21 mouse cellular contexts compared by ENCODE assay signal in the genomic region with DNA sequence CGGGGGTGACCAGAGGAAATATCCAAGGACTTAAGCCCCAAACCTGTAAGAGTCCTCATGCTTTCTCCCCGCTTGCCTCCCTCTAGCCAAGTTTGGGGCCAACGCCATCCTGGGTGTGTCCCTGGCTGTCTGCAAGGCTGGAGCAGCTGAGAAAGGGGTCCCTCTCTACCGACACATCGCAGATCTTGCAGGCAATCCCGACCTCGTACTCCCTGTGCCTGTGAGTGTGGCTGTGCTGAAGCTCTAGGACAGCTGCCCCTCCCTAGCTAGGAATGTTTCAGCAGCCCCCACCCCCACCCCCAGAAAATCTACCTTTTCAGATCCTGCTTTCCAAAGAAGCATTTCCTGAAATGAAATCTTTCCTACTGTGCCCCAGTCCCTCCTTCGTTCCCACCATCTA. TPM values are rescaled to one million over a fixed set of nuclear protein-coding genes. Genes with fewer than 3 reads are reported as not detected.
DNase-seq lines count a peak whose midpoint lies in the region; ATAC-seq and TF ChIP-seq lines count a peak whose summit lies in the region.
"Had no signal": no experiment of that assay in that cellular context is flagged by ENCODE, and none has a peak within 500 bp of the region (broad histone marks: within the 10 kb centered on the region; RNA-seq: fewer than 3 reads in every experiment).

No protein-coding gene starts in this region.

- H3K9ac ChIP-seq in heart, embryonic 14.5 days (ENCODE audit: low read length), result peak overlapping the region; percentile 99
- H3K9ac ChIP-seq in embryonic facial prominence, embryonic 15.5 days, result no peak overlapping the region
- H3K9ac ChIP-seq: forebrain, postnatal 0 days; hindbrain, embryonic 14.5 days; kidney, embryonic 15.5 days; liver, embryonic 14.5 days; midbrain, embryonic 13.5 days; neural tube, embryonic 15.5 days; stomach, embryonic 15.5 days had no signal

- intact Hi-C loops in heart, postnatal 14 days (cut with DNase I), result loop anchor here (10.0 kb wide), 1 partner anchor 664 kb away; the partner anchor contains the start of genes Gabarap and Phf23

- ATAC-seq in heart, embryonic 14.5 days (ENCODE audit: insufficient number of reproducible peaks, insufficient read depth, low FRiP score, low read depth), result no peak
- ATAC-seq in embryonic facial prominence, embryonic 15.5 days (ENCODE audit: insufficient number of reproducible peaks, low FRiP score, low TSS enrichment, low read depth), result no peak
- ATAC-seq: forebrain, postnatal 0 days; lung, postnatal 0 days; midbrain, embryonic 13.5 days had no signal

- H3K27ac ChIP-seq in heart, embryonic 14.5 days (replicated peaks in 1 of 2; ENCODE audit: control insufficient read depth in 1 of 2, insufficient read depth in 1 of 2, low read depth in 2 of 2, low read length in 2 of 2), result no peak overlapping the region
- 0 out of 2 replicates have a peak overlapping the region, but pooled peaks have one; percentile 0 for H3K27ac ChIP-seq in embryonic facial prominence, embryonic 15.5 days (replicated peaks)
- H3K27ac ChIP-seq: hindbrain, embryonic 14.5 days; kidney, embryonic 15.5 days; liver, embryonic 14.5 days; midbrain, embryonic 13.5 days; neural tube, embryonic 15.5 days; stomach, embryonic 15.5 days had no signal

- peaks cover 56% of the 10 kb centered on the region for H3K36me3 ChIP-seq in heart, embryonic 14.5 days (ENCODE audit: control insufficient read depth, insufficient read depth, low read length)
- peaks cover 34% of the 10 kb centered on the region for H3K36me3 ChIP-seq in E14TG2a.4 (ENCODE audit: insufficient read depth, low read length)
- H3K36me3 ChIP-seq in embryonic facial prominence, embryonic 15.5 days, result peaks cover 33% of the 10 kb centered on the region

- peak overlapping the region; percentile 90 for H3K4me2 ChIP-seq in heart, embryonic 14.5 days (ENCODE audit: low read length)
- H3K4me2 ChIP-seq in embryonic facial prominence, embryonic 15.5 days (replicated peaks), result no peak overlapping the region
- H3K4me2 ChIP-seq: hindbrain, embryonic 14.5 days; kidney, embryonic 15.5 days; midbrain, embryonic 13.5 days; neural tube, embryonic 15.5 days; stomach, embryonic 15.5 days had no signal

- no peak for DNase-seq in heart, postnatal 14 days
- peak; percentile 44 for DNase-seq in ES-CJ7 (ENCODE audit: low read depth, low spot score)
- no peak for DNase-seq in embryo, embryonic 9.5 days (ENCODE audit: extremely low spot score)
- no peak for DNase-seq in lung, adult 2 months
- DNase-seq: adrenal gland, adult 2 months; cerebellum, adult 9-10 months; forebrain, postnatal 0 days; right cerebral cortex, postnatal 14 days; thymus, adult 18-20 months; thymus, postnatal 4 days had no signal

- no peak overlapping the region for H3K4me3 ChIP-seq in heart, embryonic 14.5 days (ENCODE audit: control insufficient read depth in 1 of 2, insufficient read depth in 1 of 2, low read depth in 1 of 2, low read length in 2 of 2)
- 0 out of 2 replicates have a peak overlapping the region, but pooled peaks have one; percentile 32 for H3K4me3 ChIP-seq in E14TG2a.4 (replicated peaks; ENCODE audit: low read length)
- H3K4me3 ChIP-seq in embryonic facial prominence, embryonic 15.5 days (replicated peaks), result no peak overlapping the region
- no peak overlapping the region for H3K4me3 ChIP-seq in lung, adult 2 months (replicated peaks; ENCODE audit: extremely low read depth, low read depth, low read length)
- H3K4me3 ChIP-seq: kidney, embryonic 15.5 days; midbrain, embryonic 13.5 days; neural tube, embryonic 15.5 days; stomach, embryonic 15.5 days had no signal

- no peak for TF ChIP-seq POLR2A in lung, adult 2 months (IDR thresholded peaks at IDR 0.05; ENCODE audit: borderline replicate concordance, extremely low read depth, low read depth, low read length)

- no peaks in the 10 kb centered on the region for H3K9me3 ChIP-seq in heart, embryonic 14.5 days (ENCODE audit: control insufficient read depth, low read length)
- H3K9me3 ChIP-seq in E14TG2a.4 (ENCODE audit: low read length), result no peaks in the 10 kb centered on the region
- no peaks in the 10 kb centered on the region for H3K9me3 ChIP-seq in embryonic facial prominence, embryonic 15.5 days (replicated peaks)
- H3K9me3 ChIP-seq: forebrain, embryonic 10.5 days; kidney, embryonic 15.5 days; midbrain, embryonic 13.5 days; neural tube, embryonic 15.5 days; stomach, embryonic 15.5 days had no signal

- WGBS in heart, embryonic 14.5 days, result 51% methylated on average over 7 of the region's 8 CpGs
- 58% methylated on average over 8 of the region's 8 CpGs for WGBS in embryonic facial prominence, embryonic 15.5 days
- 67% methylated on average over 8 of the region's 8 CpGs for WGBS in lung, adult 2 months

- H3K27me3 ChIP-seq in heart, embryonic 14.5 days (ENCODE audit: control insufficient read depth, insufficient read depth, low read length), result no peaks in the 10 kb centered on the region
- peaks cover 5% of the 10 kb centered on the region; the same call in 1 of the 2 replicates for H3K27me3 ChIP-seq in E14TG2a.4 (ENCODE audit: insufficient read depth, low read length)
- H3K27me3 ChIP-seq in embryonic facial prominence, embryonic 15.5 days, result no peaks in the 10 kb centered on the region
- H3K27me3 ChIP-seq: kidney, embryonic 15.5 days; neural tube, embryonic 15.5 days; stomach, embryonic 15.5 days had no signal

- no peak for TF ChIP-seq CTCF in E14TG2a.4 (conservative IDR thresholded peaks at IDR 0.05; ENCODE audit: low read length)
- no peak for TF ChIP-seq CTCF in lung, adult 2 months (IDR thresholded peaks at IDR 0.05; ENCODE audit: insufficient read depth, low read length)

- H3K4me1 ChIP-seq in heart, embryonic 14.5 days (ENCODE audit: control insufficient read depth in 2 of 2, insufficient read depth in 2 of 2, low read length in 2 of 2), result peaks cover 29 to 39% of the 10 kb centered on the region in 2 experiments
- H3K4me1 ChIP-seq in E14TG2a.4 (replicated peaks; ENCODE audit: low read depth, low read length), result peaks cover 63% of the 10 kb centered on the region
- peaks cover 32% of the 10 kb centered on the region for H3K4me1 ChIP-seq in embryonic facial prominence, embryonic 15.5 days
- peaks cover 9% of the 10 kb centered on the region; the same call in 1 of the 2 replicates for H3K4me1 ChIP-seq in lung, adult 2 months (ENCODE audit: control insufficient read depth, insufficient read depth, low read length)

RNA-seq across cellular contexts. Expression of gene Eno3, which starts 1.9 kb away (rescaled TPM):
- 468 and 495 TPM in 2 replicates for polyA plus RNA-seq in heart, embryonic 14.5 days (2014; fragmentation: Nextera tagmentation; extraction: Ambion mirVana)
- 1,000 to 10,000 TPM; 1,878 to 1,971 TPM for total RNA-seq in heart, postnatal 14 days (2021)
- 81.9 and 112 TPM in 2 replicates for polyA plus RNA-seq in embryonic facial prominence, embryonic 15.5 days (2015; fragmentation: Nextera tagmentation; extraction: Ambion mirVana)
- polyA plus RNA-seq in lung, adult 2 months (2012; rRNA removed), result 19.6 and 97.3 TPM in 2 replicates

RNA-seq across cellular contexts. Expression of gene Pfn1, which starts 4.5 kb away (rescaled TPM):
- 1,353 and 1,384 TPM in 2 replicates for polyA plus RNA-seq in heart, embryonic 14.5 days (2014; fragmentation: Nextera tagmentation; extraction: Ambion mirVana)
- 100 to 1,000 TPM; 326 to 379 TPM for total RNA-seq in heart, postnatal 14 days (2021)
- polyA plus RNA-seq in embryonic facial prominence, embryonic 15.5 days (2015; fragmentation: Nextera tagmentation; extraction: Ambion mirVana), result 1,669 and 1,769 TPM in 2 replicates
- polyA plus RNA-seq in lung, adult 2 months (2012; rRNA removed), result 933 and 1,129 TPM in 2 replicates

RNA-seq across cellular contexts. Expression of gene Spag7, which starts 10.3 kb away (rescaled TPM):
- 177 TPM in 2 replicates for polyA plus RNA-seq in heart, embryonic 14.5 days (2014; fragmentation: Nextera tagmentation; extraction: Ambion mirVana)
- 10 to 100 TPM; 83.4 to 84.4 TPM for total RNA-seq in heart, postnatal 14 days (2021)
- polyA plus RNA-seq in embryonic facial prominence, embryonic 15.5 days (2015; fragmentation: Nextera tagmentation; extraction: Ambion mirVana), result 155 and 164 TPM in 2 replicates
- polyA plus RNA-seq in lung, adult 2 months (2012; rRNA removed), result 24.7 and 39.0 TPM in 2 replicates

RNA-seq across cellular contexts. Expression of gene Slc25a11, which starts 11.7 kb away (rescaled TPM):
- polyA plus RNA-seq in heart, embryonic 14.5 days (2014; fragmentation: Nextera tagmentation; extraction: Ambion mirVana), result 290 and 303 TPM in 2 replicates
- 100 to 1,000 TPM; 438 to 444 TPM for total RNA-seq in heart, postnatal 14 days (2021)
- polyA plus RNA-seq in embryonic facial prominence, embryonic 15.5 days (2015; fragmentation: Nextera tagmentation; extraction: Ambion mirVana), result 171 and 176 TPM in 2 replicates
- polyA plus RNA-seq in lung, adult 2 months (2012; rRNA removed), result 83.6 and 113 TPM in 2 replicates

RNA-seq across cellular contexts. Expression of gene Rnf167, which starts 11.9 kb away (rescaled TPM):
- polyA plus RNA-seq in heart, embryonic 14.5 days (2014; fragmentation: Nextera tagmentation; extraction: Ambion mirVana), result 73.2 and 75.9 TPM in 2 replicates
- 10 to 100 TPM; 52.0 to 54.4 TPM for total RNA-seq in heart, postnatal 14 days (2021)
- 129 and 147 TPM in 2 replicates for polyA plus RNA-seq in embryonic facial prominence, embryonic 15.5 days (2015; fragmentation: Nextera tagmentation; extraction: Ambion mirVana)
- polyA plus RNA-seq in lung, adult 2 months (2012; rRNA removed), result 116 and 146 TPM in 2 replicates
